Mouse (Mus musculus): Measurements from ENCODE around the gene Erlin1.

Gene Erlin1

DNA sequence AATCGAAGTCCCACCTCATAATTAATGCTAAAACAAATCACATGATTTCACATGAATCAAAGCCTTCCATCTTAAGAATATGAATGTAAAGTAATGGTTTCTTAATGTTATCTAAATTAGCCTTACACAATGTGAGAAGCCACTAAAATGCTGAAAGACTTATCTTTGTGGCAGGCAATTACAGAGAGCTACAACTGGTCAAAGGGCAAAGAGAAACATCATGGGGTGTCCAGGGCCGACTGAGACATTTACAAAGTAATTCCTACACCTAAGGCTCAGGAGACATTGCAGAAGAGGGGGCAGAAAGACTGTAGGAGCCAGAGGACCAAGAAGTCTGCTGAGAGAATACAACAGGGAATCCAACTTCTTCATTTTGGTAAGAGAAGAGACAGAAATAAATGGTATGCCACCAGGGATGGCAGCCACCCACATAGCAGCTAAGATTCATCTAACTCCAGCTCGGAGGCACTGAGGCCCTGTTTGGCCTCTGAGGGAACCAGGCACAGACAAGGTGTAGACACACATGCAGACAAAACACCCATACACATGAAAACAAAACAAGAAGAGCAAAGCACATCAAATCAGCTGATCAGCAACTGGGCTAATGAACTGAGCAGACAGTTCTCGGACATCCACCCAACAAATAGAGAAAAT lies 14.3 kb downstream of the Erlin1 start:
- no peak for DNase-seq

DNA sequence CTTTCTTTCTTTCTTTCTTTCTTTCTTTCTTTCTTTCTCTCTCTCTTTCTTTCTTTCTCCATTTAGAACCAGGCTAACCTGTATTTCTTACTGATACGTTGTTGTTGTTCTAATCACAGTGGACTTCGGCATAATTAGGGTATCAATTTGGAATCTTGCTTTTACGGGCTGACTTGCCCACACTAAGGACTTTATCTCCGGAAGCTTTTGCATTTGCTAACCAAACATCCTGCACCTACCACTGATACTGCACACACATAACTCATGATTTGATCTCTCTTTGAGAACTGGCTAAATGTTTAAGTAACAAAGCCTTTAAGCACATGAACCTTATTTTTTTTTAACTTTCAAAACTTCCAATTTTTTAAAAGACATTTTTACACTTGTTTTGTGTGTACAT lies 19.2 kb downstream of the Erlin1 start:
- DNase-seq = no peak

DNA sequence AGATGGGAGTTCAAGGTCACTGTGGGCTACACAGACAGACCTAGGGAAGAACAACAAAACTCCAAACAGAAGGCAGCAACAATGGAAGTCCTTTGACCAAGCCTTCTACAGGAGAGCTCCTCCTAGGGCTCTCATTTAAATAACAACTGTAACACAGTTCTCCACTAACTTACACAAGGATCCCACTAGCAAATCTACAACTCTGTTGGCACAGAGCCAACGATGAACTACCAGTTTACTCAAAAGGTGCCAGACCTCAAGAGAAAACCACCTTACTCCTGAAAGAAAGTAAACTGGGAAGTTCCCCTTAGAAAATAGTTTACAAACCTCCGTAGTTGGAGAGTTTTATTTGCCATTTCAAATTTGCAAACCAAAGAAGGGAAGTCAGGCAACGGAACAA lies 20.3 kb downstream of the Erlin1 start:
- DNase-seq = no peak

DNA sequence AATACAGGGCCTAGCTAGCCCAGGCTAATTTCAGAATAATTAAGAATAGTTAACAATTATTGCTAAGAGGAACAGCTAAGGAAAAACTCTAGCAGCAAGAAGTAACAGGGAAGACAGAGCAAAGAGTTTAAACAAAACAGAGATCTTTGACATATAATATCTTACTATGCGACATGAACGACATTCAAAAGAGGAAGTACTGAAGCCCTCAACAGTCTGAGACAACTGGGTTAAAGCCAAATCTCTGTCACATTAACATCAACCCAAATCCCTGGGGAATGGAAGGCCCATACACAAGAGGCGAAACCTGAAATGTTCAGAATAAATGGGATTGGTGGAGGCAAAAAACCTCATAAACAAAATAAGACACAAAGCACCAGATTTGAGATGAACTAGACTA lies 23.7 kb downstream of the Erlin1 start:
- DNase-seq = no peak

DNA sequence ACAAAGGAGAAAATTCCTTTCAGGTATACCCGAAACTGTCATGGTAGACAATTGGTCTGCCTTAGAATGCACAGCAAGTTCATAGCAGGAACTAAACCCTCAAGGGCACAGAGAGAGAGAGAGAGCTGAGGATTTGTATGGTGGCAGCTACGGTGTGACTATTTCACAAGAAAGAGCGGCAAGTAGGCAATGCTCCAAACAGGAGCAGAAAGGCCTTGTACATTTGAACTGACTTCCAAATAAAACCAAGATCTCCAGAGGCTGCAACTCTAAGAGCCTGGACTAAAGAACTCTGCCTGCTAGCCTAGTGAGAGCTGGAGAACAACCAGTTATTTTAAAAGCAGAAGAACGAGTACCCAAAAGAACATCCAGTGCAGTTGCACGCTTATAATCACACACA lies 27.5 kb downstream of the Erlin1 start:
- DNase-seq = no peak

DNA sequence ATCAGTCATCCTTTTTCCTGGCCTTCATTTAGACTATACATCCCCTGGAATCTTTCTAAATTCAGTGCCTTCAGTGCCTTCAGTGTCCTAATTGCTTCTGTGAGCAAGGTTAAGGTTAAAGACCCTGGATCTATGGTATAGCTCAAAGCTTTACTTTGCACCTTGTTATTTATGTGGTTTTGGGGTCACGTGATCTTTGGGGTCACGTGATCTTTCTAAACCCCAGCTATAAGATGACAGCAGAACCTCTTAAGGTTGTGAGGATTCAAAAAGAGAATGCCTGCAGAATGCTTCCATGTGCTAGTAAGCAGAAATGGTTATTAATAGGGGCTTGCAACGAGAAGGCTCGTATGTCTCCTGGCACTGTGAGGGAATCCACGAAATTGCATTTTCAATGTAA lies 36.2 kb downstream of the Erlin1 start:
- no peak for DNase-seq

DNA sequence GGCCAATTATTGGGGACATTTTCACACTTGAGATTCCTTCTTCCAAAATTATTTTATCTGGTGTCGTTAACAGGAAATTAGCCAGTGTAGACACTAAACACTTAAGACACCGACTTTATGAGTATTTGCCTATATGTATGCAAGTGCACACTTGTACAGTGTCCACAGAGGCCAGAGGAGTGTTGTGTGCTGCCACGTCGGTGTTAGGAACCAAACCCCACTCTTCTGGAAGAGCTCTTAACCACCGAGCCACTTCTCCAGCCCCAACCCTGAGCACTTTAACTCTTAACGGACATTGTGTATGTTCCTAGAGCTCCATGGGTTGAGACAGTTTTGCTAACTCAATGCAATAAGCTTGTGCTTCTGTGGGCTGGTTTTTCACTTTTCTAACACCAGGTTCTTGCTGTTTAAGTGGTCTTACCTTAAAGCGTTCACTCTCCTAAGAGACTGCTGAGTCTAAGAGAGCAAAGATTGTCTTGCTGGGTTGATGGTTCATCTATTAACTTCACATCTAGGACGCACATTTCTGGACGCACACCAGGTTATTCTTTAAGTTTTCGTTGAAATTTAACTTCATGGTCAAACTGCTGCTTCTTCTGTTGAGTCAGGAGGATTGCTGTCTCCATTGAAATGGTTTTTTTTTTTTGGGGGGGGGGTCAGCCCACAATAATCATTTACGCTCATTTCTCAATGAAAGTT lies 37.4 kb downstream of the Erlin1 start:
- no peak for DNase-seq

DNA sequence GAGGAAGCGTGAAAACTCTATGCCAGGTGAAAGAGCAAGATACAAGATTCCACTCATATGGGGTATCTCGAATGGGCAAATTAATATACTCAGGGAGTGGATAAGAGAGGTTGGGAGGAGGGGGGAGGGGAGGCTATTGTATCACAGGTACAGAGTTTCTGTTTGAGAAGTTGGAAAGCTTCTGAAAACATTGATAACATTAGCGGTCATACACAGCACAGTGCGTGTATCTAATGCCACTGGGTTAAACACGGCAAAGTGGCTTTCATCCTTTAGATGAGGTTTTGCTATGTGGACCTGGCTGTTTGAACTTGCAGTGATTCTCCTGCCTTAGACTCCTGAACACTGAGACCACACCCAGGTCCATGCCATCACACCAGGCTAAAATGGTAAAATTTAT lies 39.6 kb downstream of the Erlin1 start:
- no peak for DNase-seq

DNA sequence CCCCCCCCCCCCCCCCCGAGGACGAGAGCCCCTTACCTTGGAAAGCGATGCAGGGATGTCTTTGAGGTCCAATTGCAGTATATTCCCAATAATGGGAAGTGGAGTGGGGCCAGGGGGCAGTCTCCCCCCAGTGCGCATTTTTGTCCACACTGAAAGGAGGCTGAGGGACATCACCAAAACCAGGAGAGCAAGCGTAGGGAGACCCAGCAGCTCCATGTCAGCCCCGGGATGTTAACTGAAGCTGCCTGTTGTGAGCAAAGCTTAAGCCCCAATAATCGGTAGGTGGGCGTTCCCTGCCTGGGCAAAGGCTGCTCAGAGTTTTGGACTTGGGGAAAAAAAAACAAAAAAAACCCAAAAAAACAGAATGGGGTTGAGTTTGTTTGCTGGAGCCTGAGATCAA lies 40.6 kb downstream of the Erlin1 start, which contains the start of gene Cyp2c23:
Cyp2c23 (minus strand) TSS at position 237 of the 400 bp plus-strand sequence.
- DNase-seq = no peak

DNA sequence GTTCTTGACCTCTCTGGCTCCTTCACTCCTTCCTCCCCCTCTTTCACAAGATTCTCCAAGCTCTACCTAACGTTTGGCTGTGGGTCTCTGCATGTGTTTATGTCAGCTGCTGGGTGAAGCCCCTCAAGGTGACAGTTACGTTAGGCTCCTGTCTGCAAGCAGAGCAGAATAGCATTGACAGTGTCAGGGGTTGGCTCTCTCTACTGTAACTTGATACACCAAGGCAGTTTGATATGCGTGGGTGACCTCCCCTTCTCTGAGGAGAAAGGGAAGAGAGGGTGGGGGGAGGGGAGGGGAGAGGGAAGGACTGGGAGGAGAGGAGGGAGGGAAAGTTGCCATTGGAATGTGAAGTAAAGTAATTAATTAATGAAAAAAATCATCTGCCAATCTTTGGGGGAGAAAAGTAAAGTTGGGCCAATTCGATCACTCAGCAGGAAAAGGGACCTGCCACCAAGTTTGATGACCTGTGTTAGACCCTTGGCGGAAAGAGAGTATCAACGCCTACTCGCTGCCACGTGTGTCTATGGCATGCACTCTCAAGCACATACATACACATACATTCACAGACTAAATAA lies 42.5 kb downstream of the Erlin1 start:
- DNase-seq = no peak

DNA sequence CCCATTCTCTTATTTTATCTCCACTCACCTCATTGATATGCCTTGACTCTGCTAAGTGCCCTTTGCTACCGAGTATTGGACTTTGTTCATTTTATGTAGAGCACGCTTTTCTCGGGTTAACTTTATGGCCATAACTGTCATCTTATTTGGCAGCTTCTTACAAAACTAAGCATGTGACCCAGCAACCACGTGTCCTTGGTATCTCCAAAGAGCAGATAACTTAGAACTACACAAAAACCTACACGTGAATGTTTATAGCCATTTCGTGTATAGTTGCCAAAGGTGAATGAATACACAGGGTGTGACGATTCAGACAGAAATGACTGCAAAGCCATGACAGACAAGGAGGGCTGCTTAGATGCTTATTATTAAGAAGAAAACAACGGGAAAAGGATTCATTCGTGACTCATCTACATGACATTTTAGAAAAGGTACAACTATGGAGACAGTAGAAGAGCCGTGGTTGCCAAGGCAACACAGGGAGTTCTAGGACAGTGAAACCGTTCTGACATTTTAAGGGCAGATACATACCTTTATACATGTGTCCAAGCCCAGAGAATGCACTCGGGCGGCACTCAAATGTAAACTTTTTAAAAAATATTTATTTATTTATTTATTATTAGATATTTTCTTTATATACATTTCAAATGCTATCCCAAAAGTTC lies 44.5 kb downstream of the Erlin1 start:
- no peak for DNase-seq

DNA sequence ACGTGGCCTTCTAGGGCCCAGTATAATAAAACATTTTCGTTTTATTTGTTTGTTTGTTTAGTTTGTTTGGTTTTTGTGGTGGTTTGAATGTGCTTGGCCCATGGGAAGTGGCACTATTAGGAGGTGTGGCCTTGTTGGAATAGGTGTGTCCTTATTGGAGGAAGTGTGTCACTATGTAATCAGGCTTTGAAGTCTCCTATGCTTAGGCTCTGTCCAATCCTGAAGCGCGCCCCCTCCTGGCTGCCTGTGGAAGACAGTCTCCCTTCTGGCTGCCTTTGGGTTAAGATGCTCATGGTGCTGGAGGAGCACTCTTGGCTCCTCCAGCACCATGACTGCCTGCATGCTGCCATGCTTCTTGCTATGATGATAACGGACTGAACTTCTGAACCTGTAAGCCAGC lies 46.5 kb downstream of the Erlin1 start:
- no peak for DNase-seq

DNA sequence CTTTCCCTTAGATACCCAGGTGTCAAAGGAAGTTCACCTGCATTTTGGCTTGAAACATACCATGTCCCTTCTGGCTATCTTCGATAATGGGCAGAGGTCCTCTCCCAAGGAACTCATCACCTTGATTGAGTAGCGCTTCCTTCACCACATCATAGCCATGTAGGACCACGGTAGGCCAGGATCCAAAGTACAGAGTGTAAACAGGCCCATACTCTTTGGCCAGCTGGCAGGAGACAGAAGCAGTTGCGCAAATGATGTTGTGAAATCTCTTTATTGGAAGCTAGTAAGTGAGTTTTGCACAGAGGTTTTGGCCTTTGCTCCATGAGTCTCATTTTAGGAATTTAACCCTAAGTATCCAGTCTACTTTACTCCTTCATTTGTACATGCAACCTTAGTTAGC lies 48.1 kb downstream of the Erlin1 start:
- no peak for DNase-seq

DNA sequence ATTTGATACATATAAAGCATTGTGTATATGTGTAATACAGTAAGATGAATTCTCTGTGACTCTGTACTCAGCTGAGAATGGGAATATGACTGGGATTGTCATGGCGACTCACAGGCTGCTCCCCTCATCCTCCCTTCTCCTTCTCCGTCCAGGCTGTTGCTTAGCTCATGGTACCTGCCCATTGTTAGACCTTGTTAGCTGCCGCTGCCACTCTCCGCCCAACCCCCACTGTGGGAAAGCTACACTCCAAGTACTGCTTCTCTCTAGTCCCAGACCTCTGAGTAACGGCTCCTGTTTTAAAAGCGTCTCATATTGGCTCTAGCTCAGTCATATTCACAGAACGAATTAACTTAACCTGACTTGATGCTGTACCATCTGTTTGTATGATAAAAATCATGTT lies 49.8 kb downstream of the Erlin1 start:
- no peak for DNase-seq

DNA sequence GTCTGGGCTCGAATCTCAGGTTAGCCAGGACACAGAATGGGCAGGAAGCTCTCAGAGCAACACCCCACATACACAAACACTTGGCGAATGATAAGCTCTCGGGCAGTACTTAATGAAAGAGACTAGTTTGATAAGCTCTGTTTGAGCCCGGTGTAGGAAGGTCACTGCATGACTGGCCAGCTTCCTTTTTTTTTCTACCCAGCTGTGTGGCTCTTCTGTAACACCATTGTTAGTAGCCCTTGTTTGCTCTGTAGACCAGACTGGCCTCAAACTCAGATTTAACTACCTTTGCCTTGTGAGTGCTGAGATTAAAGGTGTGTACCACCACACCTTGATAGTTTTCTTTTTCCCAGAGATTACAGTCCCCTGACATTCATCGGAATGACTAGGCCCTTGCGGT lies 55.7 kb downstream of the Erlin1 start:
- no peak for DNase-seq

DNA sequence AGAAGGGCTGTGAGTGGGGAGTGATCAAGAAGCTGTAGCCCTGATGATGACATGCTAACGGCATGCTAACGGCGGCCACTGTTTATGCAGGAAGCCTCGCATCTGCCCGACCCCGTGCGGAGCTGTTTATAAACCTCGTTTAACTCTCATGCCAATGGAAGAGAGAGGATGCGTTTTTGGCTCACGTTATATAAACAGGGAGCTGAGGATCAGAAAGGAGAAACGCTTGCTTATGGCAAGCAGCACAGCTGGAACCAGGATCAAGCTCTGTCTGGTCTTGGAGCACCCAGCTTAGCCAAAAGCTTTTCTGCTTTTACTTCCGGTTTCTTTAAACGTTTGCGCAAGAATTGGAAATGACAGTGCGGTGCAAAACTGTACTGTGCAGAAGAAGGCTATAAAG lies 60.8 kb downstream of the Erlin1 start:
- DNase-seq = no peak

DNA sequence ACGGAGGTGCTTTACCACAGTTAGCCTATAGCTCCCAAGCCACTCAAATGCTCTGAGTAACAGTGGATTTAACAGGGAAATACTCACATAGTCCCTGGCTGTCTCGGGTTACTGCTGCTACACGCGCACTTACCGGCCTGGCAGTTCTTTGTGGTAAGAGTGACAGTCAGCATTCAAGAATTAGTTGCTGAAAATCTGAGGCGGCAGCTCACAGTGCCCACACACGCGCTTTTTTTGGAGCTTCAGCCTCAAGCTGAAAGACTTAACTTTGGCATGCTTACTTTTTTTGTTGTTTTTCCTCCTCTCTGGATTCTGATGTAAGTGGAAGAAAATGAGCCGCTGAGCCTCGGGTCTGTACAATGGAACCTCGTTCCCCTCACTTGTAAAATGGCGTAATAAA lies 62.4 kb downstream of the Erlin1 start:
- DNase-seq = no peak

DNA sequence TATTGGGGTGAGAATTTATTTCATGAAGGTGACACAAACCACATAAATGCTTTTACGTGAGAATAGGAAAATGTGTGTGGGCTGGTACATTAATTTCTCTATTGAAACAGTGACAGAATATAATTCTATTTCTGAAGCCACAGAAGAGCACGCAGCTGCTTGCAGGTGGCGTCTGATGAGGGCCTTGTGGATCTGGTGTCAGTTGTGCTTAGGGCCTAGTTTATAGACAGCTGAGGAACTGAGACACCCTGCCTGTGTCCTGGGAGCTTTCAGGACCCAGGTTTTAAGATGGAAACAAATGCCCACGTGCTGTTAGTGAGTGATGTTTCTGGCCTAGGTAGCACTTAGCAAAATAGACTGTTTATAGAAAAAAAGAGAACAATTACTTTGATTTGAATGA lies 64.6 kb downstream of the Erlin1 start:
- no peak for DNase-seq

DNA sequence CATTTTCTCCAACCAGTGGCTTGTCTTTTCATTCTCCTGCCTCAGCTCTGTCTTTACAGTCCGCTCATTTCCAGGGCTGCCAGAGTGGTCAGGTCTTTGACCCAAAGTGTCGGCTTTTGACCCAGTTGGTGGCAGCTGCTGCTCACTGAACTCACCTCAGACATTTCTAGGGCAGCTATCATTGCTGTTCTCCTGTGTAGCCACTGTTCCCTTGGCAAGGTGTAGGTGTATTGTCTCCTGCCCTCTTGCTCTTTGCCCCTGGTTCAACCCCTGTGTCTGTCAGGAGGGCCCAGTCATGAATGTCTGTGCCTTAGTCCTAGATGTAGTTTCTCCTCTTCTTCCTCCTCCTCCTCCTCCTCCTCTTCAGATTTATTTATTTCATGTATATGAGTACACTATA lies 65.3 kb downstream of the Erlin1 start:
- DNase-seq = no peak

DNA sequence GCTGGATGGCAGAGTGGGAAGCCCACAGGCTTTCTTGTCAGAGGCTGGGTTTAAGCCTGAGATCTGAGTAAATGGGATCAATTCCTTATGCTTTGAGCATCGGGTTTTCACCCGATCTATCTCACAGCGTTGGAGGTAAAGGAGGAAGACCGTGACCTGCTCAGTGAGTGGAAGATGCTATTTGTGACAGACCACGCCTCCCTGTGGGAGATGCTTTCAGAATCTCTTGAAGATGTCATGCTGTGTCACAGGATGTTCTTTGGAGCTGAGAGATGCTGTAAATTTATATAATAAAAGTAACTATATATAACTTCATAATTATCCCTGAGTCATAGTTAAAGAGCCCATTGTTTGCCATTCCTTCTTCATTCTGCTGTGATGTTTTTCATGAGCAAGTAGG lies 68.9 kb downstream of the Erlin1 start:
- no peak for DNase-seq

DNA sequence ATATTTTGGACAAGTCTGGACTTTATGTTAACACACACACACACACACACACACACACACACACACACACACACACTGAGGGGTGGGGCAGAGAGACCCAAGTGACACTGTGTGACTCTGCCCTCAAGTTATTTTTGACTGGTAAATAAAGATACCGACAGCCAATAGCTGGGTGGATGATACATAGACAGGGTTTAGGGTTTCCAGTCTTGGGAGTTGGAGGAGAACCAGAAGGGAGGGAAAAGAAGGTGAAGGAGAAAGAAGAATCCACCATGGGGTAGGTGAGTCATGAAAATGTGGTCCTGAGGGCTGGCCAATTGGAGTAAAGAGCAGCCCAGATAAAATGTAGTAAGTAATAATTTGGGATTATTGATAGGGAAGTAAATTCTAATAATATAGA lies 69.5 kb downstream of the Erlin1 start:
- no peak for DNase-seq

DNA sequence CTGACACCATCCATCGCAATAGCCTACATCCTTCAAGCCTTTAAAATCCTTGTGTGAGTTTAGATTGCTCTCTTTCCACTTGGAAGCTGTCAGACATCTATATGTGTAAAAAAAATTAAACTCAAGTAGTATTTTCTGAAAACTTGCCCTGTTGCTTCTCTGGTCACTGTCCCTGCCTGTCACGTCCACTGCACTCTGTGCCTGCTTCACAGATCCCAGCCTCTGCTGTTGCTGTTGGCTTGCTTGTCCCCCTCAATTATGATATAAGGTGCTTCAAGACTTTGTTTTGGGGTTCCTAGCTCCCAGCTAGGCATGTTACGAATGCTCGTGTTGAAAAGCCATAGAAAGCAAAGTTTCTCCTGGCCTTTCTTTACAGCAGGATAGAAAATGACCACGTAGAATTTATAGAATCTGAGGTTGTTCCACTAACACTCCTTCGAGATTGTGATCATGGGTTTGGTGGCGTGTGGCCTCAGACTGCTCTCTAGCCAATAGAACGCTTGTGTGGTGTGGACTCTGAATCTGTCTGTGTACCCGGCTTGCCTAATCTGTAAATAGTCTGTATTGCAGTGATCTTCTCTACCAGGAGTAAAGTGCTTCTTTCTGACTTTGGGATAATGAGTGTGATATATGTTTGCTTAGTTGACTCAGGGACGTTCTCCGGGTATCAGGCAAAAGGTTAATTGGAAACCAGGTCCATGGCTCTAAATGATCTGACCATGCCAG lies 70.6 kb downstream of the Erlin1 start:
- DNase-seq = no peak

DNA sequence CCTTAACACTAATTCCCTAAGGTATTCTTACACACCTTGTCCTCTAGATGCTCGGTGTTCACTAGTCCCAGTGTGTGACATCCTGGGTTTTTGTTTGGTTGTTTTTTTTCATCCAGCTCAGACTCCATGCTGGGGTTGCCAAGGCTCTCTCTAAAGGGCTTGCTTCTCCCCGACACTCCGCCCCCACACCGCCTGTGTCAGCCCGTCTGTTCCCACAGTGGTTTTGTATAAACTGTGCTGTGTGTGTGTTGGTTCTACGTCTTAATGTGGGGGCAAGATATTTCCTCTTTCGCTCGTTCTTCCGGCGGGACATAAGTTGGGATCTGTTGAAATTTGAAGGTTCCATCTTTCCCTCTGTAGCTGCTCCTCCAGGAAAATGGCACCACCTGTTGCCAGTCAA lies 71.5 kb downstream of the Erlin1 start:
- DNase-seq = peak; percentile 89

Data from layer of hippocampus, adult 9-11 months (tissue).